Mouse (Mus musculus): ENCODE data around the gene Zxdc. TPM values are rescaled to one million over a fixed set of nuclear protein-coding genes. Genes with fewer than 3 reads are reported as not detected.

Zxdc gene
- polyA plus RNA-seq, 1 experiment, result 18.2 TPM

- Histone ChIP-seq H3K4me1 (ENCODE audit: control insufficient read depth, insufficient read depth, low read length) (no peaks in the 10 kb centered on the region), H3K27ac (ENCODE audit: insufficient read depth, low read length) (no peak overlapping the region), H3K4me3 (ENCODE audit: insufficient read depth, low read length) (no peak overlapping the region)
- TF ChIP-seq CTCF (IDR thresholded peaks at IDR 0.05; ENCODE audit: extremely low read depth, insufficient read depth, low read length), result no peak
- TF ChIP-seq POLR2A (IDR thresholded peaks at IDR 0.05; ENCODE audit: extremely low read depth, insufficient read depth, low read length), result no peak
These were observed 42.6 kb downstream of the Zxdc start for GRCm38 (mm10) chr6:90411926-90412325.

GRCm38 (mm10) chr6:90422565-90422964 lies 53.3 kb downstream of the Zxdc start:
- TF ChIP-seq POLR2A (IDR thresholded peaks at IDR 0.05; ENCODE audit: extremely low read depth, insufficient read depth, low read length) (no peak), CTCF (IDR thresholded peaks at IDR 0.05; ENCODE audit: extremely low read depth, insufficient read depth, low read length) (peak; percentile 85)
- no peak overlapping the region for H3K27ac ChIP-seq (ENCODE audit: insufficient read depth, low read length)
- H3K4me1 ChIP-seq (ENCODE audit: control insufficient read depth, insufficient read depth, low read length), result no peaks in the 10 kb centered on the region
- H3K4me3 ChIP-seq (ENCODE audit: insufficient read depth, low read length), result no peak overlapping the region

- Histone ChIP-seq H3K27ac (ENCODE audit: insufficient read depth, low read length) (no peak overlapping the region), H3K4me1 (ENCODE audit: control insufficient read depth, insufficient read depth, low read length) (peaks cover 2% of the 10 kb centered on the region; the same call in 1 of the 2 replicates), H3K4me3 (ENCODE audit: insufficient read depth, low read length) (no peak overlapping the region)
- no peak for TF ChIP-seq CTCF (IDR thresholded peaks at IDR 0.05; ENCODE audit: extremely low read depth, insufficient read depth, low read length)
- no peak for TF ChIP-seq POLR2A (IDR thresholded peaks at IDR 0.05; ENCODE audit: extremely low read depth, insufficient read depth, low read length)
These were observed 56.1 kb downstream of the Zxdc start for GRCm38 (mm10) chr6:90425361-90425760.

GRCm38 (mm10) chr6:90426003-90426402 lies 56.7 kb downstream of the Zxdc start:
- Histone ChIP-seq H3K4me1 (ENCODE audit: control insufficient read depth, insufficient read depth, low read length) (peaks cover 3% of the 10 kb centered on the region; the same call in 1 of the 2 replicates), H3K4me3 (ENCODE audit: insufficient read depth, low read length) (no peak overlapping the region), H3K27ac (ENCODE audit: insufficient read depth, low read length) (no peak overlapping the region)
- TF ChIP-seq POLR2A (IDR thresholded peaks at IDR 0.05; ENCODE audit: extremely low read depth, insufficient read depth, low read length), result no peak

GRCm38 (mm10) chr6:90428380-90428974 lies 59.2 kb downstream of the Zxdc start, which contains the start of gene Cfap100:
Cfap100 (minus strand) TSS chr6:90428797.
- Histone ChIP-seq H3K27ac (ENCODE audit: insufficient read depth, low read length) (peak within 1 kb of the TSS; percentile 48), H3K4me1 (ENCODE audit: control insufficient read depth, insufficient read depth, low read length) (peaks cover 5% of the 10 kb centered on the region; the same call in 1 of the 2 replicates), H3K4me3 (ENCODE audit: insufficient read depth, low read length) (peak within 1 kb of the TSS; percentile 50)
- TF ChIP-seq POLR2A (IDR thresholded peaks at IDR 0.05; ENCODE audit: extremely low read depth, insufficient read depth, low read length), result 0 out of 2 replicates have a peak, but pooled peaks have one; percentile 40
- peak; percentile 61 for TF ChIP-seq CTCF (IDR thresholded peaks at IDR 0.05; ENCODE audit: extremely low read depth, insufficient read depth, low read length)

GRCm38 (mm10) chr6:90429911-90430310 lies 60.6 kb downstream of the Zxdc start:
- H3K4me3 ChIP-seq (ENCODE audit: insufficient read depth, low read length), result no peak overlapping the region
- H3K4me1 ChIP-seq (ENCODE audit: control insufficient read depth, insufficient read depth, low read length), result peaks cover 5% of the 10 kb centered on the region; the same call in 1 of the 2 replicates
- TF ChIP-seq POLR2A (IDR thresholded peaks at IDR 0.05; ENCODE audit: extremely low read depth, insufficient read depth, low read length) (no peak), CTCF (IDR thresholded peaks at IDR 0.05; ENCODE audit: extremely low read depth, insufficient read depth, low read length) (no peak)
- no peak overlapping the region for H3K27ac ChIP-seq (ENCODE audit: insufficient read depth, low read length)

GRCm38 (mm10) chr6:90431487-90431886 lies 62.2 kb downstream of the Zxdc start:
- Histone ChIP-seq H3K27ac (ENCODE audit: insufficient read depth, low read length) (no peak overlapping the region), H3K4me3 (ENCODE audit: insufficient read depth, low read length) (no peak overlapping the region), H3K4me1 (ENCODE audit: control insufficient read depth, insufficient read depth, low read length) (peaks cover 5% of the 10 kb centered on the region; the same call in 1 of the 2 replicates)
- TF ChIP-seq CTCF (IDR thresholded peaks at IDR 0.05; ENCODE audit: extremely low read depth, insufficient read depth, low read length), result no peak
- TF ChIP-seq POLR2A (IDR thresholded peaks at IDR 0.05; ENCODE audit: extremely low read depth, insufficient read depth, low read length), result no peak

GRCm38 (mm10) chr6:90434687-90435086 lies 65.4 kb downstream of the Zxdc start:
- no peak overlapping the region for H3K4me3 ChIP-seq (ENCODE audit: insufficient read depth, low read length)
- no peak overlapping the region for H3K27ac ChIP-seq (ENCODE audit: insufficient read depth, low read length)
- TF ChIP-seq POLR2A (IDR thresholded peaks at IDR 0.05; ENCODE audit: extremely low read depth, insufficient read depth, low read length) (no peak), CTCF (IDR thresholded peaks at IDR 0.05; ENCODE audit: extremely low read depth, insufficient read depth, low read length) (no peak)
- H3K4me1 ChIP-seq (ENCODE audit: control insufficient read depth, insufficient read depth, low read length), result peaks cover 2% of the 10 kb centered on the region; the same call in 1 of the 2 replicates

- H3K27ac ChIP-seq (ENCODE audit: insufficient read depth, low read length), result no peak overlapping the region
- H3K4me1 ChIP-seq (ENCODE audit: control insufficient read depth, insufficient read depth, low read length), result peaks cover 2% of the 10 kb centered on the region; the same call in 1 of the 2 replicates
- H3K4me3 ChIP-seq (ENCODE audit: insufficient read depth, low read length), result no peak overlapping the region
- TF ChIP-seq POLR2A (IDR thresholded peaks at IDR 0.05; ENCODE audit: extremely low read depth, insufficient read depth, low read length) (no peak), CTCF (IDR thresholded peaks at IDR 0.05; ENCODE audit: extremely low read depth, insufficient read depth, low read length) (peak; percentile 77)
These were observed 65.9 kb downstream of the Zxdc start for GRCm38 (mm10) chr6:90435195-90435618.

All from cortical plate, adult 2 months (tissue).